Mouse (Mus musculus): ENCODE measurements around the gene Mta3. TPM values are rescaled to one million over a fixed set of nuclear protein-coding genes. Genes with fewer than 3 reads are reported as not detected.

Mta3 gene
- polyA plus RNA-seq, 1 experiment = 25.7 TPM

- H3K79me2 ChIP-seq (ENCODE audit: control insufficient read depth, insufficient read depth) = no peaks in the 10 kb centered on the region
- no peaks in the 10 kb centered on the region for H3K27me3 ChIP-seq (ENCODE audit: control insufficient read depth, insufficient read depth, insufficient read length)
- no peaks in the 10 kb centered on the region for H3K79me3 ChIP-seq (ENCODE audit: low read depth)
- H3K4me3 ChIP-seq (ENCODE audit: insufficient read depth, poor library complexity, severe bottlenecking) = no peak overlapping the region
- H3K36me3 ChIP-seq (ENCODE audit: control insufficient read depth, insufficient read depth) = no peaks in the 10 kb centered on the region
- TF ChIP-seq FOSL1 (IDR thresholded peaks at IDR 0.05; ENCODE audit: insufficient read depth, low read length, poor library complexity, severe bottlenecking) (no peak), MAX (IDR thresholded peaks at IDR 0.05) (no peak), CEBPB (IDR thresholded peaks at IDR 0.05; ENCODE audit: low read depth) (no peak), USF1 (IDR thresholded peaks at IDR 0.05; ENCODE audit: low read depth) (no peak), MYOD1 (IDR thresholded peaks at IDR 0.05; ENCODE audit: control insufficient read depth, insufficient read length, low read depth) (no peak), CTCF (IDR thresholded peaks at IDR 0.05; ENCODE audit: control insufficient read depth, insufficient read depth, insufficient read length) (no peak), MYOG (IDR thresholded peaks at IDR 0.05; ENCODE audit: control insufficient read depth, extremely low read depth, insufficient read length) (no peak)
- no peak overlapping the region for H3ac ChIP-seq (ENCODE audit: control insufficient read depth, insufficient read length, low read depth)
Measured at GRCm38 (mm10) chr17:83747405-83748160, 41.6 kb downstream of the Mta3 start.

GRCm38 (mm10) chr17:83750216-83750950 lies 44.4 kb downstream of the Mta3 start:
- TF ChIP-seq CTCF (IDR thresholded peaks at IDR 0.05; ENCODE audit: control insufficient read depth, insufficient read depth, insufficient read length) (no peak), USF1 (IDR thresholded peaks at IDR 0.05; ENCODE audit: low read depth) (no peak), MAX (IDR thresholded peaks at IDR 0.05) (no peak), MYOD1 (IDR thresholded peaks at IDR 0.05; ENCODE audit: control insufficient read depth, insufficient read length, low read depth) (no peak), FOSL1 (IDR thresholded peaks at IDR 0.05; ENCODE audit: insufficient read depth, low read length, poor library complexity, severe bottlenecking) (no peak), CEBPB (IDR thresholded peaks at IDR 0.05; ENCODE audit: low read depth) (no peak), MYOG (IDR thresholded peaks at IDR 0.05; ENCODE audit: control insufficient read depth, extremely low read depth, insufficient read length) (no peak)

DNA sequence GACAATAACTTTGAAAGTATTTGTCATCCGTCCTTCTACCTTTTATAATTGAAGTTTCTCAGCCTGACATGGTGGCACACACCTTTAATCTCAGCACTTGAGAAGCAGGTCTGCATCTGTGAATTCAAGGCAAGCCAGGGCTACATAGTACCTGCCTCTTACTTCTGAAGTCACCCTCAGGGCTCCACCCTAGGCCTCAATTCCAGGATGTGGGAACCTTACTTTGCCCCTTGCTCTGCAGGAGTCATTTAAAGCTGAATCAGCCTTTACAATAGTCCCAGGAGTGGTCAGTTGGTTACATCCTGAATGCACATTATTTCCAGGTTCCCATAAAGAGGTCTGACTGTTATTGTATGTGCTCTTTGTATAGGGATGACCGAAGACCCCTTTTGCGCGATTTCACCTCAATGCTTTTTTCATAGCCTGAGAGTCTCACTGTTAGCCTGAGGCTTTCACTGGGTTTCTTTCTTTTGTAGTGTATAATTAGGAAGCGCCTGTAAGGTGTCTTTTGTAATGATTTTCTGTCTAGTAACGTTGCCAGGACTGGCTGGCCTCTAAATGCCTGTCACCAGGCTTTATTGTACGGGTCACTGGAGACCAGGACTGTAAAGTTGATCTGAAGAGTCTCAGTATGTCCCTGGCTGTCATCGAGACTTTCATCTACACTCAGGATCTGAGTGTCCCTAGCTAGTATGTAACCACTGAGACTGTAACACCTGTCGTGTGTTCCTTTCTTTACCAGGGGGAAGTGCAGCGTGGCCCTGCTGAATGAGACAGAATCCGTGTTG lies 47.3 kb downstream of the Mta3 start:
- Histone ChIP-seq H3K27me3 (ENCODE audit: control insufficient read depth, insufficient read depth, insufficient read length) (no peaks in the 10 kb centered on the region), H3K36me3 (ENCODE audit: control insufficient read depth, insufficient read depth) (peaks cover 5% of the 10 kb centered on the region), H3K79me3 (ENCODE audit: low read depth) (no peaks in the 10 kb centered on the region), H3K4me3 (ENCODE audit: insufficient read depth, poor library complexity, severe bottlenecking) (no peak overlapping the region), H3ac (ENCODE audit: control insufficient read depth, insufficient read length, low read depth) (no peak overlapping the region), H3K79me2 (ENCODE audit: control insufficient read depth, insufficient read depth) (no peaks in the 10 kb centered on the region)
- TF ChIP-seq CTCF (IDR thresholded peaks at IDR 0.05; ENCODE audit: control insufficient read depth, insufficient read depth, insufficient read length) = no peak
- TF ChIP-seq MYOG (IDR thresholded peaks at IDR 0.05; ENCODE audit: control insufficient read depth, extremely low read depth, insufficient read length) = no peak
- TF ChIP-seq USF1 (IDR thresholded peaks at IDR 0.05; ENCODE audit: low read depth) = no peak
- no peak for TF ChIP-seq MAX (IDR thresholded peaks at IDR 0.05)
- TF ChIP-seq FOSL1 (IDR thresholded peaks at IDR 0.05; ENCODE audit: insufficient read depth, low read length, poor library complexity, severe bottlenecking) = no peak
- no peak for TF ChIP-seq CEBPB (IDR thresholded peaks at IDR 0.05; ENCODE audit: low read depth)
- no peak for TF ChIP-seq MYOD1 (IDR thresholded peaks at IDR 0.05; ENCODE audit: control insufficient read depth, insufficient read length, low read depth)

More at GRCm38 (mm10) chr17:83750216-83750950, 44.4 kb downstream of the Mta3 start:
- H3ac ChIP-seq (ENCODE audit: control insufficient read depth, insufficient read length, low read depth) = no peak overlapping the region
- H3K79me2 ChIP-seq (ENCODE audit: control insufficient read depth, insufficient read depth) = no peaks in the 10 kb centered on the region
- no peak overlapping the region for H3K4me3 ChIP-seq (ENCODE audit: insufficient read depth, poor library complexity, severe bottlenecking)
- H3K27me3 ChIP-seq (ENCODE audit: control insufficient read depth, insufficient read depth, insufficient read length) = no peaks in the 10 kb centered on the region
- no peaks in the 10 kb centered on the region for H3K79me3 ChIP-seq (ENCODE audit: low read depth)
- H3K36me3 ChIP-seq (ENCODE audit: control insufficient read depth, insufficient read depth) = no peaks in the 10 kb centered on the region

DNA sequence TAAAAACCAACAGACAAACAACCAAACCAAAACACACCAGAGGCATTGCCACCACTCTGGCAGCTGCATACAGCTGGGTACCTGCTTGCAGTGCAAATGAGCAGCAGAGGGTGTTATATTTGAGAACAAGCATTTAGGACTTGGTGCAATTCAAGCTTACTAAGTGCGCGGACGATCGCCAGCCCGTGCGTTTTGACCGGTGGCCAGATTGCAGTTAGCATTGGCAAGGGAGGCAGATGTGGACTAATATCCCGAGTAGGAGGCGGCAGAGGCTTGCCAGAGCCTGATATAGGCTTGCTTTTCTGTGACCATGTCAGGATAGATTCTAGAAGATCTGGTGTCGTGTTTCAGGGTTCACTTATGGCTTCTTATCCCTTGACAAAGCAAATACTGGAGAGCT lies 52.1 kb downstream of the Mta3 start:
- Histone ChIP-seq H3K79me2 (ENCODE audit: control insufficient read depth, insufficient read depth) (no peaks in the 10 kb centered on the region), H3K27me3 (ENCODE audit: control insufficient read depth, insufficient read depth, insufficient read length) (no peaks in the 10 kb centered on the region), H3K79me3 (ENCODE audit: low read depth) (no peaks in the 10 kb centered on the region), H3K4me3 (ENCODE audit: insufficient read depth, poor library complexity, severe bottlenecking) (no peak overlapping the region), H3K36me3 (ENCODE audit: control insufficient read depth, insufficient read depth) (peaks cover 6% of the 10 kb centered on the region), H3ac (ENCODE audit: control insufficient read depth, insufficient read length, low read depth) (no peak overlapping the region)
- TF ChIP-seq USF1 (IDR thresholded peaks at IDR 0.05; ENCODE audit: low read depth) (no peak), MAX (IDR thresholded peaks at IDR 0.05) (no peak), CEBPB (IDR thresholded peaks at IDR 0.05; ENCODE audit: low read depth) (no peak), FOSL1 (IDR thresholded peaks at IDR 0.05; ENCODE audit: insufficient read depth, low read length, poor library complexity, severe bottlenecking) (no peak), MYOG (IDR thresholded peaks at IDR 0.05; ENCODE audit: control insufficient read depth, extremely low read depth, insufficient read length) (no peak), CTCF (IDR thresholded peaks at IDR 0.05; ENCODE audit: control insufficient read depth, insufficient read depth, insufficient read length) (no peak), MYOD1 (IDR thresholded peaks at IDR 0.05; ENCODE audit: control insufficient read depth, insufficient read length, low read depth) (no peak)

- Histone ChIP-seq H3K36me3 (ENCODE audit: control insufficient read depth, insufficient read depth) (peaks cover 6% of the 10 kb centered on the region), H3ac (ENCODE audit: control insufficient read depth, insufficient read length, low read depth) (no peak overlapping the region), H3K27me3 (ENCODE audit: control insufficient read depth, insufficient read depth, insufficient read length) (no peaks in the 10 kb centered on the region), H3K79me2 (ENCODE audit: control insufficient read depth, insufficient read depth) (no peaks in the 10 kb centered on the region), H3K4me3 (ENCODE audit: insufficient read depth, poor library complexity, severe bottlenecking) (no peak overlapping the region), H3K79me3 (ENCODE audit: low read depth) (no peaks in the 10 kb centered on the region)
- no peak for TF ChIP-seq USF1 (IDR thresholded peaks at IDR 0.05; ENCODE audit: low read depth)
- TF ChIP-seq CEBPB (IDR thresholded peaks at IDR 0.05; ENCODE audit: low read depth) = no peak
- TF ChIP-seq MYOD1 (IDR thresholded peaks at IDR 0.05; ENCODE audit: control insufficient read depth, insufficient read length, low read depth) = no peak
- no peak for TF ChIP-seq CTCF (IDR thresholded peaks at IDR 0.05; ENCODE audit: control insufficient read depth, insufficient read depth, insufficient read length)
- TF ChIP-seq MYOG (IDR thresholded peaks at IDR 0.05; ENCODE audit: control insufficient read depth, extremely low read depth, insufficient read length) = no peak
- TF ChIP-seq FOSL1 (IDR thresholded peaks at IDR 0.05; ENCODE audit: insufficient read depth, low read length, poor library complexity, severe bottlenecking) = no peak
Measured at GRCm38 (mm10) chr17:83759547-83759946, 53.6 kb downstream of the Mta3 start.

All from C2C12 (cell line).